ENCODE assay signal across 22 mouse cellular contexts in the genomic region with DNA sequence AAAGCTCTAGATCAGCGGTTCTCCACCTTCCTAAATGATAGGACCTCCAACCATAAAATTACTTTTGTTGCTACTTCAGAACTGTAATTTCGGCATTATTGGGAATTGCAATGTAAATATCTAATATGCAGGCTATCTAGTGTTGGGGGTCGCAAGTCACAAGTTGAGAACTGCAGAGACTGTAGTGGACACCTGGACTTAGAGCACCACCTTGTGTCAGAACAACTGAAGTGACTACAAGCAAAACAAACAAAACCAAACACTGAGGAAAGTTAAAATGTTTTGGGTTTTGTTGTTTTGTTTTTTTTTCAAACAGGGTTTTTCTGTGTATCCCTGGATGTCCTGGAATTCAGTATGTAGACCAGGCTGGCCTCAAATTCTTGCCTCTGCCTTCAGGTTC. TPM values are rescaled to one million over a fixed set of nuclear protein-coding genes. Genes with fewer than 3 reads are reported as not detected.
A peak's percentile ranks its signal among the peaks of the same experiment; 100 is the strongest.
DNase-seq lines count a peak whose midpoint lies in the region; ATAC-seq and TF ChIP-seq lines count a peak whose summit lies in the region.
"Had no signal": no experiment of that assay in that cellular context is flagged by ENCODE, and none has a peak within 500 bp of the region (broad histone marks: within the 10 kb centered on the region; RNA-seq: fewer than 3 reads in every experiment).

No protein-coding gene starts in this region.

- no peaks in the 10 kb centered on the region for H3K79me2 ChIP-seq in CH12.LX (replicated peaks; ENCODE audit: control insufficient read depth, extremely low read depth, insufficient read depth, poor library complexity, severe bottlenecking)

- peak; percentile 47 for TF ChIP-seq RAD21 in CH12.LX (IDR thresholded peaks at IDR 0.05; ENCODE audit: low read depth, low read length)

- H3K36me3 ChIP-seq in CH12.LX (replicated peaks in 1 of 2; ENCODE audit: control insufficient read depth in 1 of 2, insufficient read depth in 1 of 2, low read length in 1 of 2) = no peaks in the 10 kb centered on the region
- H3K36me3 ChIP-seq: liver, embryonic 15.5 days had no signal

- in situ Hi-C loops in CH12.LX (cut with MboI; ENCODE audit: low pct_ligation_motif_present, low pct_unique_long_range_greater_than_20kb, low sequenced_read_pairs) = no loop called here

- TF ChIP-seq EP300 in CH12.LX (IDR thresholded peaks at IDR 0.05; ENCODE audit: low read length) = no peak

- H3K4me2 ChIP-seq in CH12.LX (ENCODE audit: insufficient read depth, low read depth, poor library complexity, severe bottlenecking) = no peak overlapping the region
- H3K4me2 ChIP-seq: forebrain, embryonic 13.5 days; liver, embryonic 15.5 days; midbrain, embryonic 11.5 days had no signal

- peak; percentile 34; the same call in 1 of the 2 replicates for TF ChIP-seq CTCF in gastrocnemius, adult 2 months (IDR thresholded peaks at IDR 0.05)
- TF ChIP-seq CTCF in left cerebral cortex, adult 2 months (IDR thresholded peaks at IDR 0.05) = peak; percentile 37
- TF ChIP-seq CTCF in CH12.LX (conservative IDR thresholded peaks at IDR 0.05 in 1 of 2, IDR thresholded peaks at IDR 0.05 in 1 of 2; ENCODE audit: low read depth in 2 of 2, low read length in 2 of 2) = peak in 1 of 2 experiments; percentile 53; a peak in 2 of 4 replicates
- TF ChIP-seq CTCF in brain, embryonic 14.5 days (IDR thresholded peaks at IDR 0.05; ENCODE audit: borderline replicate concordance, extremely low read depth, insufficient read depth, insufficient read length) = no peak

- intact Hi-C loops in gastrocnemius, adult 2 months (cut with DNase I) = no loop called here
- intact Hi-C loops in left cerebral cortex, adult 2 months (cut with DNase I) = no loop called here

- H3K4me1 ChIP-seq in CH12.LX (ENCODE audit: control insufficient read depth in 1 of 2, insufficient read depth in 2 of 2) = no peaks in the 10 kb centered on the region
- H3K4me1 ChIP-seq: forebrain, embryonic 13.5 days; liver, embryonic 15.5 days had no signal

- TF ChIP-seq POLR2A in CH12.LX (IDR thresholded peaks at IDR 0.05; ENCODE audit: low read depth, low read length) = no peak
- no peak for TF ChIP-seq POLR2A in brain, embryonic 14.5 days (IDR thresholded peaks at IDR 0.05; ENCODE audit: borderline replicate concordance, extremely low read depth, insufficient read depth, insufficient read length, poor library complexity, severe bottlenecking)

- H3K9me3 ChIP-seq in CH12.LX (replicated peaks; ENCODE audit: low read length) = no peaks in the 10 kb centered on the region
- H3K9me3 ChIP-seq: forebrain, embryonic 13.5 days; liver, embryonic 15.5 days had no signal

- no peak for ATAC-seq in erythroid progenitor cell, adult 5-6 weeks (replicated peaks; ENCODE audit: low FRiP score, poor library complexity, severe bottlenecking)
- ATAC-seq: forebrain, embryonic 13.5 days; inflammation-experienced regulatory T-cells, adult 6 months had no signal

- no peak overlapping the region for H3K9ac ChIP-seq in CH12.LX (ENCODE audit: insufficient read depth, low read depth)
- H3K9ac ChIP-seq: forebrain, embryonic 13.5 days; liver, embryonic 15.5 days had no signal

- H3K4me3 ChIP-seq in gastrocnemius, adult 2 months = no peak overlapping the region
- no peak overlapping the region for H3K4me3 ChIP-seq in left cerebral cortex, adult 2 months
- H3K4me3 ChIP-seq in CH12.LX (replicated peaks in 1 of 3; ENCODE audit: low read depth in 2 of 3, low read length in 2 of 3, poor library complexity in 1 of 3) = no peak overlapping the region
- H3K4me3 ChIP-seq: forebrain, embryonic 13.5 days; liver, embryonic 15.5 days had no signal

- H3K27ac ChIP-seq in gastrocnemius, adult 2 months = no peak overlapping the region
- H3K27ac ChIP-seq in left cerebral cortex, adult 2 months = no peak overlapping the region
- no peak overlapping the region for H3K27ac ChIP-seq in CH12.LX (ENCODE audit: insufficient read depth, low read depth)
- H3K27ac ChIP-seq: forebrain, embryonic 13.5 days; liver, embryonic 15.5 days had no signal

- dilution Hi-C loops in CH12.LX (cut with MboI; ENCODE audit: extremely low pct_ligation_motif_present, extremely low pct_unique_long_range_greater_than_20kb, low sequenced_read_pairs) = no loop called here

- DNase-seq in gastrocnemius, adult 2 months = no peak
- DNase-seq in gastrocnemius, postnatal 25 days = no peak
- DNase-seq in left cerebral cortex, adult 2 months (ENCODE audit: extremely low spot score in 1 of 2, low spot score in 2 of 2) = no peak
- DNase-seq in left cerebral cortex, adult 11 months (ENCODE audit: low spot score) = no peak
- no peak for DNase-seq in CH12.LX (ENCODE audit: extremely low read depth)
- DNase-seq in brain, embryonic 14.5 days (ENCODE audit: low read depth) = peak; percentile 14
- no peak for DNase-seq in Muller cell, postnatal 12 days (ENCODE audit: inconsistent ontology term)
- DNase-seq: cerebellum, adult 11-12 months; heart, postnatal 14 days; kidney, postnatal 14 days; left cerebral cortex, postnatal 4 days; lung, postnatal 36 days; thymus, postnatal 4 days had no signal

- H3K27me3 ChIP-seq in CH12.LX (replicated peaks) = no peaks in the 10 kb centered on the region

TF ChIP-seq in CH12.LX, 34 proteins besides CTCF, POLR2A, EP300 and RAD21:
- TF ChIP-seq POLR2AphosphoS2 (IDR thresholded peaks at IDR 0.05; ENCODE audit: low read depth, low read length) (no peak), SMC3 (IDR thresholded peaks at IDR 0.05; ENCODE audit: low read depth, low read length) (peak; percentile 19; the same call in 1 of the 2 replicates)

RNA-seq across cellular contexts. Expression of a gene that starts 28.3 kb away (rescaled TPM):
- under 1 TPM; 0.25 to 0.26 TPM for total RNA-seq in gastrocnemius, adult 2 months (2021)
- under 1 TPM; 0.21 to 0.46 TPM for total RNA-seq in gastrocnemius, postnatal 25 days (2021)
- total RNA-seq in left cerebral cortex, adult 2 months (2021) = 10 to 100 TPM; 22.3 to 22.7 TPM
- total RNA-seq in CH12.LX (2012; rRNA removed) (not detected in 2 replicates), CH12.LX (2014; rRNA removed) (not detected in 2 replicates)
- not detected in 2 replicates for polyA plus RNA-seq in CH12.LX (2012; ENCODE audit: insufficient read length, low read depth)
- 7.0 and 8.7 TPM in 2 replicates for polyA plus RNA-seq in brain, embryonic 14.5 days (2012; rRNA removed)
- not detected in 2 replicates for total RNA-seq in erythroid progenitor cell, adult 5-6 weeks (2015; ENCODE audit: low replicate concordance)
- total RNA-seq in erythroid progenitor cell, adult 5-6 weeks (2017; ENCODE audit: low replicate concordance) = not detected in 2 replicates

RNA-seq across cellular contexts. Expression of a gene that starts 29.7 kb away (rescaled TPM):
- not detected for total RNA-seq in gastrocnemius, adult 2 months (2021)
- total RNA-seq in gastrocnemius, postnatal 25 days (2021) = not detected
- total RNA-seq in left cerebral cortex, adult 2 months (2021) = not detected
- total RNA-seq in CH12.LX (2012; rRNA removed) (not detected in 2 replicates), CH12.LX (2014; rRNA removed) (not detected in 2 replicates)
- polyA plus RNA-seq in CH12.LX (2012; ENCODE audit: insufficient read length, low read depth) = not detected in 2 replicates
- polyA plus RNA-seq in brain, embryonic 14.5 days (2012; rRNA removed) = 1.2 and 1.4 TPM in 2 replicates
- total RNA-seq in erythroid progenitor cell, adult 5-6 weeks (2015; ENCODE audit: low replicate concordance) = not detected in 2 replicates
- not detected in 2 replicates for total RNA-seq in erythroid progenitor cell, adult 5-6 weeks (2017; ENCODE audit: low replicate concordance)
- total RNA-seq: gastrocnemius, adult 18-20 months; heart, adult 8-10 months; heart, postnatal 14 days had no signal
- polyA plus RNA-seq: liver, embryonic 15.5 days had no signal

RNA-seq across cellular contexts. Expression of a gene that starts 37.3 kb away (rescaled TPM):
- total RNA-seq in gastrocnemius, adult 2 months (2021) = not detected
- total RNA-seq in gastrocnemius, postnatal 25 days (2021) = not detected
- total RNA-seq in left cerebral cortex, adult 2 months (2021) = not detected
- total RNA-seq in CH12.LX (2012; rRNA removed) (not detected in 2 replicates), CH12.LX (2014; rRNA removed) (not detected in 2 replicates)
- not detected in 2 replicates for polyA plus RNA-seq in CH12.LX (2012; ENCODE audit: insufficient read length, low read depth)
- 0.28 and 0.56 TPM in 2 replicates for polyA plus RNA-seq in brain, embryonic 14.5 days (2012; rRNA removed)
- not detected in 2 replicates for total RNA-seq in erythroid progenitor cell, adult 5-6 weeks (2015; ENCODE audit: low replicate concordance)
- not detected in 2 replicates for total RNA-seq in erythroid progenitor cell, adult 5-6 weeks (2017; ENCODE audit: low replicate concordance)
- total RNA-seq: adrenal gland, adult 18-20 months; gastrocnemius, adult 18-20 months; heart, adult 8-10 months; heart, postnatal 14 days; layer of hippocampus, postnatal 10 days; left cerebral cortex, postnatal 4 days had no signal
- polyA plus RNA-seq: forebrain, embryonic 13.5 days; inflammation-experienced regulatory T-cells, adult 6 months; liver, embryonic 15.5 days; midbrain, embryonic 11.5 days had no signal

Comparison
In these comparisons a context has a peak if more than half of its experiments do, and no peak if none do; other contexts are left out.
1. RNA of a gene that starts 28.3 kb away (total RNA-seq): 22.3 to 22.7 TPM in left cerebral cortex, adult 2 months; 0.21 to 0.46 TPM in gastrocnemius, postnatal 25 days, 0.25 to 0.26 TPM in gastrocnemius, adult 2 months, not detected in CH12.LX and not detected in erythroid progenitor cell, adult 5-6 weeks; every median in the first group is over 10 times any median in the second.